Mouse (Mus musculus) intestine, embryonic 15.5 days (tissue): ENCODE measurements around the gene Phf21a. TPM values are rescaled to one million over a fixed set of nuclear protein-coding genes. Genes with fewer than 3 reads are reported as not detected.

Experiments
- ATAC-seq: fragments of 200-750 bp; cut with Nextera tagmentation; 2 replicates; pipeline ENCODE4 v1.8.0; 2017; ENCODE audit warnings: moderate TSS enrichment, moderate library complexity
- H3K27ac ChIP-seq: fragments of 300-500 bp; sonication (generic); 2 replicates; pipeline ENCODE4 v1.5.1; 2015; ENCODE audit warnings: mild to moderate bottlenecking, inconsistent platforms
- H3K27me3 ChIP-seq: fragments of 300-500 bp; sonication (generic); replicated peaks from 2 replicates; pipeline ENCODE4 v1.6.1; 2015; ENCODE audit warnings: inconsistent platforms
- H3K36me3 ChIP-seq: fragments of 300-500 bp; sonication (generic); 2 replicates; pipeline ENCODE4 v1.6.1; 2015; ENCODE audit warnings: inconsistent platforms
- H3K4me1 ChIP-seq: fragments of 300-500 bp; sonication (generic); replicated peaks from 2 replicates; pipeline ENCODE4 v1.6.1; 2015; ENCODE audit warnings: inconsistent platforms
- H3K4me2 ChIP-seq: fragments of 300-500 bp; sonication (generic); replicated peaks from 2 replicates; pipeline ENCODE4 v1.6.1; 2015; ENCODE audit warnings: mild to moderate bottlenecking, inconsistent platforms
- H3K4me3 ChIP-seq: fragments of 300-500 bp; sonication (generic); replicated peaks from 2 replicates; pipeline ENCODE4 v1.5.1; 2015; ENCODE audit warnings: inconsistent platforms
- H3K9ac ChIP-seq: fragments of 300-500 bp; sonication (generic); 2 replicates; pipeline ENCODE4 v1.6.1; 2015; ENCODE audit warnings: inconsistent platforms
- H3K9me3 ChIP-seq: fragments of 300-500 bp; sonication (generic); 2 replicates; pipeline ENCODE4 v1.6.1; 2016; ENCODE audit warnings: inconsistent platforms
- WGBS: fragments of 180-500 bp; shearing (Covaris S2); methylation state at CpG from one replicate; pipeline ENCODE4 v1.1.7; 2015; 5-methylcytosine and 5-hydroxymethylcytosine counted together
- polyA plus RNA-seq: library from polyadenylated mRNA; unstranded; fragments of >200 nt; fragmentation: Nextera tagmentation; extraction: Ambion mirVana; gene quantifications from 2 replicates; pipeline ENCODE4 v1.2.1, GENCODE M21; 2015

Gene Phf21a
- polyA plus RNA-seq, 1 experiment from 2014 or later = 19.1 TPM

- H3K9ac ChIP-seq = no peak overlapping the region
- H3K27me3 ChIP-seq = no peaks in the 10 kb centered on the region
- no peaks in the 10 kb centered on the region for H3K9me3 ChIP-seq
- no peak overlapping the region for H3K27ac ChIP-seq
- no peak overlapping the region for H3K4me3 ChIP-seq
- H3K36me3 ChIP-seq = peaks cover 7% of the 10 kb centered on the region; the same call in 1 of the 2 replicates
- H3K4me2 ChIP-seq = no peak overlapping the region
- H3K4me1 ChIP-seq = no peaks in the 10 kb centered on the region
- 78% methylated on average over 1 of the region's 1 CpGs for WGBS
- no peak for ATAC-seq
Measured at GRCm38 (mm10) chr2:92326221-92326620, 233.3 kb downstream of the Phf21a start.

GRCm38 (mm10) chr2:92327601-92328000 lies 234.7 kb downstream of the Phf21a start:
- 85% methylated on average over 4 of the region's 4 CpGs for WGBS
- no peaks in the 10 kb centered on the region for H3K9me3 ChIP-seq
- no peak overlapping the region for H3K27ac ChIP-seq
- ATAC-seq = no peak
- no peaks in the 10 kb centered on the region for H3K27me3 ChIP-seq
- peaks cover 7% of the 10 kb centered on the region; the same call in 1 of the 2 replicates for H3K36me3 ChIP-seq
- H3K9ac ChIP-seq = no peak overlapping the region
- no peak overlapping the region for H3K4me3 ChIP-seq
- H3K4me1 ChIP-seq = no peaks in the 10 kb centered on the region
- no peak overlapping the region for H3K4me2 ChIP-seq

- 90% methylated on average over 8 of the region's 8 CpGs for WGBS
- H3K27ac ChIP-seq = no peak overlapping the region
- peaks cover 7% of the 10 kb centered on the region; the same call in 1 of the 2 replicates for H3K36me3 ChIP-seq
- no peak overlapping the region for H3K4me3 ChIP-seq
- H3K9me3 ChIP-seq = no peaks in the 10 kb centered on the region
- no peak overlapping the region for H3K9ac ChIP-seq
- no peaks in the 10 kb centered on the region for H3K4me1 ChIP-seq
- H3K4me2 ChIP-seq = no peak overlapping the region
- no peak for ATAC-seq
- H3K27me3 ChIP-seq = no peaks in the 10 kb centered on the region
Measured at GRCm38 (mm10) chr2:92328206-92328605, 235.3 kb downstream of the Phf21a start.

GRCm38 (mm10) chr2:92330840-92331239 lies 237.9 kb downstream of the Phf21a start:
- Histone ChIP-seq H3K4me2 (no peak overlapping the region), H3K27me3 (no peaks in the 10 kb centered on the region), H3K4me3 (no peak overlapping the region), H3K4me1 (no peaks in the 10 kb centered on the region), H3K9ac (no peak overlapping the region), H3K9me3 (no peaks in the 10 kb centered on the region), H3K27ac (no peak overlapping the region), H3K36me3 (peaks cover 4% of the 10 kb centered on the region; the same call in 1 of the 2 replicates)
- WGBS = 49% methylated on average over 2 of the region's 2 CpGs
- no peak for ATAC-seq

- no peak for ATAC-seq
- no peaks in the 10 kb centered on the region for H3K9me3 ChIP-seq
- H3K27me3 ChIP-seq = no peaks in the 10 kb centered on the region
- 86% methylated on average over 2 of the region's 2 CpGs for WGBS
- peaks cover 4% of the 10 kb centered on the region; the same call in 1 of the 2 replicates for H3K36me3 ChIP-seq
- no peak overlapping the region for H3K9ac ChIP-seq
- H3K4me3 ChIP-seq = no peak overlapping the region
- no peaks in the 10 kb centered on the region for H3K4me1 ChIP-seq
- H3K4me2 ChIP-seq = no peak overlapping the region
- H3K27ac ChIP-seq = no peak overlapping the region
Measured at GRCm38 (mm10) chr2:92331410-92331809, 238.5 kb downstream of the Phf21a start.

- Histone ChIP-seq H3K4me3 (no peak overlapping the region), H3K27ac (no peak overlapping the region), H3K9ac (no peak overlapping the region), H3K9me3 (no peaks in the 10 kb centered on the region), H3K4me2 (no peak overlapping the region), H3K36me3 (peaks cover 4% of the 10 kb centered on the region; the same call in 1 of the 2 replicates), H3K4me1 (no peaks in the 10 kb centered on the region), H3K27me3 (no peaks in the 10 kb centered on the region)
- 89% methylated on average over 2 of the region's 2 CpGs for WGBS
- ATAC-seq = no peak
Measured at GRCm38 (mm10) chr2:92331871-92332270, 239.0 kb downstream of the Phf21a start.

- ATAC-seq = no peak
- Histone ChIP-seq H3K27ac (no peak overlapping the region), H3K4me1 (no peaks in the 10 kb centered on the region), H3K9me3 (no peaks in the 10 kb centered on the region), H3K27me3 (no peaks in the 10 kb centered on the region), H3K4me3 (no peak overlapping the region), H3K9ac (no peak overlapping the region), H3K4me2 (no peak overlapping the region), H3K36me3 (0 out of 2 replicates have a peak, but pooled peaks cover under 1% of the 10 kb centered on the region)
Measured at GRCm38 (mm10) chr2:92342418-92342817, 249.5 kb downstream of the Phf21a start.

GRCm38 (mm10) chr2:92347191-92347590 lies 254.3 kb downstream of the Phf21a start:
- Histone ChIP-seq H3K4me1 (no peaks in the 10 kb centered on the region), H3K4me2 (no peak overlapping the region), H3K27ac (no peak overlapping the region), H3K4me3 (no peak overlapping the region), H3K9ac (no peak overlapping the region), H3K27me3 (no peaks in the 10 kb centered on the region), H3K9me3 (no peaks in the 10 kb centered on the region), H3K36me3 (peaks cover 12% of the 10 kb centered on the region)
- 83% methylated on average over 2 of the region's 2 CpGs for WGBS
- no peak for ATAC-seq

- Histone ChIP-seq H3K9ac (no peak overlapping the region), H3K4me1 (no peaks in the 10 kb centered on the region), H3K4me3 (no peak overlapping the region), H3K36me3 (peaks cover 14% of the 10 kb centered on the region), H3K9me3 (no peaks in the 10 kb centered on the region), H3K27ac (no peak overlapping the region), H3K4me2 (no peak overlapping the region), H3K27me3 (no peaks in the 10 kb centered on the region)
- 56% methylated on average over 6 of the region's 6 CpGs for WGBS
- ATAC-seq = no peak
Measured at GRCm38 (mm10) chr2:92349589-92350425, 256.9 kb downstream of the Phf21a start.

GRCm38 (mm10) chr2:92350686-92351085 lies 257.8 kb downstream of the Phf21a start:
- Histone ChIP-seq H3K9me3 (no peaks in the 10 kb centered on the region), H3K27ac (no peak overlapping the region), H3K9ac (no peak overlapping the region), H3K27me3 (no peaks in the 10 kb centered on the region), H3K4me1 (no peaks in the 10 kb centered on the region), H3K4me2 (no peak overlapping the region), H3K4me3 (no peak overlapping the region), H3K36me3 (peaks cover 14% of the 10 kb centered on the region)
- ATAC-seq = no peak
- WGBS = 43% methylated on average over 5 of the region's 5 CpGs

- no peak overlapping the region for H3K9ac ChIP-seq
- no peak for ATAC-seq
- WGBS = 82% methylated on average over 5 of the region's 5 CpGs
- H3K36me3 ChIP-seq = peaks cover 18% of the 10 kb centered on the region
- no peaks in the 10 kb centered on the region for H3K27me3 ChIP-seq
- H3K4me3 ChIP-seq = no peak overlapping the region
- no peaks in the 10 kb centered on the region for H3K4me1 ChIP-seq
- no peaks in the 10 kb centered on the region for H3K9me3 ChIP-seq
- H3K4me2 ChIP-seq = no peak overlapping the region
- no peak overlapping the region for H3K27ac ChIP-seq
Measured at GRCm38 (mm10) chr2:92353402-92353801, 260.5 kb downstream of the Phf21a start.

GRCm38 (mm10) chr2:92354224-92354623 lies 261.3 kb downstream of the Phf21a start:
- Histone ChIP-seq H3K27me3 (no peaks in the 10 kb centered on the region), H3K9me3 (no peaks in the 10 kb centered on the region), H3K4me3 (no peak overlapping the region), H3K36me3 (peaks cover 17% of the 10 kb centered on the region), H3K9ac (no peak overlapping the region), H3K27ac (no peak overlapping the region), H3K4me2 (no peak overlapping the region), H3K4me1 (no peaks in the 10 kb centered on the region)
- no peak for ATAC-seq
- 57% methylated on average over 6 of the region's 6 CpGs for WGBS

GRCm38 (mm10) chr2:92359301-92359700 lies 266.4 kb downstream of the Phf21a start:
- 77% methylated on average over 2 of the region's 2 CpGs for WGBS
- no peak for ATAC-seq
- H3K27me3 ChIP-seq = no peaks in the 10 kb centered on the region
- no peak overlapping the region for H3K27ac ChIP-seq
- H3K4me1 ChIP-seq = peaks cover 5% of the 10 kb centered on the region; the same call in 1 of the 2 replicates
- H3K4me2 ChIP-seq = no peak overlapping the region
- H3K4me3 ChIP-seq = no peak overlapping the region
- H3K9ac ChIP-seq = no peak overlapping the region
- H3K9me3 ChIP-seq = no peaks in the 10 kb centered on the region
- H3K36me3 ChIP-seq = peaks cover 20% of the 10 kb centered on the region
